Mouse (Mus musculus) heart, embryonic 15.5 days (tissue): ENCODE measurements around the gene Fads2. TPM values are rescaled to one million over a fixed set of nuclear protein-coding genes. Genes with fewer than 3 reads are reported as not detected.
"Not testable (repeated sequence)": the region's sequence is repeated elsewhere in the genome, so short reads cannot be mapped to it uniquely, and the experiment has no call there.

Experiments
- ATAC-seq: fragments of 200-750 bp; cut with Nextera tagmentation; replicated peaks from 2 replicates; pipeline ENCODE4 v1.8.0; 2017; ENCODE audit warnings: low read depth, moderate TSS enrichment; ENCODE audit not compliant: insufficient number of reproducible peaks, insufficient read depth, low FRiP score
- H3K27ac ChIP-seq: fragments of 300-500 bp; sonication (generic); 2 replicates; pipeline ENCODE4 v1.5.1; 2015; ENCODE audit warnings: mild to moderate bottlenecking, inconsistent platforms
- H3K27me3 ChIP-seq: fragments of 300-500 bp; sonication (generic); 2 replicates; pipeline ENCODE4 v1.6.1; 2015; ENCODE audit warnings: inconsistent platforms
- H3K36me3 ChIP-seq: fragments of 300-500 bp; sonication (generic); 2 replicates; pipeline ENCODE4 v1.6.1; 2015; ENCODE audit warnings: mild to moderate bottlenecking, inconsistent platforms
- H3K4me1 ChIP-seq: fragments of 300-500 bp; sonication (generic); replicated peaks from 2 replicates; pipeline ENCODE4 v1.6.1; 2015; ENCODE audit warnings: inconsistent platforms
- H3K4me2 ChIP-seq: fragments of 300-500 bp; sonication (generic); 2 replicates; pipeline ENCODE4 v1.6.1; 2015; ENCODE audit warnings: inconsistent platforms, mild to moderate bottlenecking, moderate library complexity
- H3K4me3 ChIP-seq: fragments of 300-500 bp; sonication (generic); 2 replicates; pipeline ENCODE4 v1.5.1; 2015; ENCODE audit warnings: mild to moderate bottlenecking, inconsistent platforms
- H3K9ac ChIP-seq: fragments of 300-500 bp; sonication (generic); 2 replicates; pipeline ENCODE4 v1.6.1; 2015; ENCODE audit warnings: mild to moderate bottlenecking, inconsistent platforms
- H3K9me3 ChIP-seq: fragments of 300-500 bp; sonication (generic); replicated peaks from 2 replicates; pipeline ENCODE4 v1.6.1; 2016; ENCODE audit warnings: inconsistent platforms
- WGBS: fragments of 180-500 bp; shearing (Covaris S2); methylation state at CpG from one replicate; pipeline ENCODE4 v1.1.7; 2015; ENCODE audit warnings: mixed read lengths; 5-methylcytosine and 5-hydroxymethylcytosine counted together
- polyA plus RNA-seq: library from polyadenylated mRNA; unstranded; fragments of >200 nt; fragmentation: Nextera tagmentation; extraction: Ambion mirVana; gene quantifications from 2 replicates; pipeline ENCODE4 v1.2.1, GENCODE M21; 2015

Fads2 gene
- polyA plus RNA-seq, result 29.3 and 48.4 TPM in 2 replicates

DNA sequence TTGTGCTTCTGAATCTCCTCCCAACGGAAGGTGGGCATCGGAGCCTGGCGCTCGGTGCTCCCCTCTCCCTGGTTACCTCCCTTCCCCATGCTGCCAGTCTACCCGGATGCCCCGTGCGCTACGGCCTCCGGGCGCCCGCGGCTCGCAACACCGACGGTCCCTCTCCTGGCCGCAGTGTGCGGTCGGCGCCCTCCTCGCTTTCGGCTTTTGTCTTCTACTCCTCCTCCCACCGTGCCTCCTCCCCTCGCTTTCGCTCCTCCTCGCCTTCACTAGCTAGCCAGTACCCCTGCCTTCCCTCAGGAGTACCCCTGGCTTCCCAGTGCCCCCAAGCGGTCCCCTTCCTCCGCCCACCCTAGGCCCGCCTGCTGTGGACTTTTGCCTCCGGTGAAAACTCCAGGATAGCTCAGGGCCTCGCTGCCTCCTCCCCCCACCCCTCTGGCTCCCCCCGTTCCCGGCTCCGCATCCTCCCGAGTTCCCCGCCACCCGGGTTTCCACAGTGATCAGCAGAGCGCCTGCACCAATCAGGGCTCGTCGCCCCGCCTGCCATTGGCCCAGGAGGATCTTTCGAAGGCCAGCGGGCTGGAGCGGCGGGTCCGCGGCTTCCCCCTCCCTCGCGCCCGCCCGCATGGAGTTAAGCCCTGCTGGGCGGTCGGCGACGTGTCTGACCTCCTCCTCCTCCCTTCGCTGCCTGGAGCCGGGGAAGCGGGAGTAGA, at the start of gene Fads2:
TSS of gene Fads2 (minus strand) at position 406 of the 713 bp plus-strand sequence.
- Histone ChIP-seq H3K27me3 (no peaks in the 10 kb centered on the region), H3K4me3 (peak within 1 kb of the TSS; percentile 67), H3K27ac (peak within 1 kb of the TSS; percentile 83), H3K9ac (peak within 1 kb of the TSS; percentile 62), H3K36me3 (no peaks in the 10 kb centered on the region), H3K4me2 (peak within 1 kb of the TSS; percentile 84), H3K9me3 (no peaks in the 10 kb centered on the region), H3K4me1 (peaks cover 23% of the 10 kb centered on the region)
- ATAC-seq, result peak; percentile 91
- WGBS, result under 1% methylated on average over 54 of the region's 57 CpGs

DNA sequence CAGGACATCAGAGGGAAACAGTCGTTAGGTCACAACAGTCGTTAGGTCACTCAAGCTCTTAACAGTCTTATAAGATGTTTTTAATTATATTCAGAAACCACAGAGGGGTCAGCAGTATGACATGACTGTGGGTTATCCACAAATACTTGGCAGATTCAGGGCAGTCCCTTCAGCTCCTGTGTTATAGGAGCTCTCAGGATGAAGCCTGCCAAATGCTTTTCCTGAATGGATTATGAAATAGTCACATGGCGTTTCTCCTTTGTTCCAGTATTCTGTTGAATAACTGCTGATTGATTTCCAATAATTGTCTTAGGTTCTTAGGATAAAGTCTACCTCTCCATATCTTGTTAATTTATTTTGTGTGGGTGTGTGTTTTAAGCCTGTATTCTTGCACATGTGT, 47.6 kb upstream of the Fads2 start:
- no peak overlapping the region for H3K27ac ChIP-seq
- WGBS, result 52% methylated on average over 3 of the region's 3 CpGs
- H3K4me2 ChIP-seq, result no peak overlapping the region
- H3K9ac ChIP-seq, result no peak overlapping the region
- no peaks in the 10 kb centered on the region for H3K36me3 ChIP-seq
- peaks cover 5% of the 10 kb centered on the region; the same call in 1 of the 2 replicates for H3K4me1 ChIP-seq
- no peak overlapping the region for H3K4me3 ChIP-seq
- H3K27me3 ChIP-seq, result no peaks in the 10 kb centered on the region
- no peaks in the 10 kb centered on the region for H3K9me3 ChIP-seq
- no peak for ATAC-seq

DNA sequence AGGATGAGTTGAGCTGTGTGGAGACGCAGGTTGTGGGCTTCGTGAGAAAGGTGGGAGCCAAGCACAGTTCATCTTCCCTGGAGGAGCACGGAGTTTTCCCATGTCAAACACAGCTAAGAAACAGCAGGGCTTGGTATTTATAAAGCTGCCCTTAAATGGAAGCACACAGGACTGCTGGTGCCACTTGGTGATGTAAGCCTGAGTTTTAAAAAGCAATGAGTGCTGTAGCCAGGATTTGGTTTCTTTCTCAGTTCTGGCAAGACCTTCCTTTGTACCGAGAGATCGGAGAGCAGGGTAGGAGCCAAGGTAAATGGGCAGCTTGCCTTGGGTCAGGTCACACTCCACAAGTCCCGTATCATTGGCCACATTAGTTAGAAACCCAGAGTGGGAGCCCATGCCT, 47.0 kb upstream of the Fads2 start:
- Histone ChIP-seq H3K9ac (no peak overlapping the region), H3K4me1 (peaks cover 5% of the 10 kb centered on the region; the same call in 1 of the 2 replicates), H3K27me3 (no peaks in the 10 kb centered on the region), H3K36me3 (no peaks in the 10 kb centered on the region), H3K27ac (no peak overlapping the region), H3K9me3 (no peaks in the 10 kb centered on the region), H3K4me3 (no peak overlapping the region), H3K4me2 (no peak overlapping the region)
- no peak for ATAC-seq
- 59% methylated on average over 6 of the region's 6 CpGs for WGBS

DNA sequence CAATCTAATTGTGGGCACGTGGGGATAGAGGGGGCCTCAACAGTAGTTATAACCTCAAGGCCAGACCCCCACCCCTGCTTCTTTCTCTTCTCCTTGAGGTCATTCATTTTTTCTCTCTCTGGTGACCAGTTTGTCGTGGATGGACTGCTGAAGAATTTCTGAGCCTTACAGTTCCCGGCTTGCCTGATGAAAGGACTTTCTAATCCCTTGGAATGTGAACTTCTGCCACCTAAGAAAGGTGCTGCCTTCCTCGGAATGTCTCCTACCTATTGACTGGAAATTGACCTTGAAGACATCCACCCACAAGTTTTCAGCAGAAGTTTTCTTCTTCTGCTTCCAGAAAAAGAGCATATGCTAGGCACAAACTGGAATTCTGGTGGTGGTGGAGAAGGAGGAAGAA, 42.9 kb upstream of the Fads2 start:
- Histone ChIP-seq H3K4me1 (peaks cover 5% of the 10 kb centered on the region; the same call in 1 of the 2 replicates), H3K9me3 (no peaks in the 10 kb centered on the region), H3K4me2 (no peak overlapping the region), H3K4me3 (no peak overlapping the region), H3K36me3 (no peaks in the 10 kb centered on the region), H3K9ac (no peak overlapping the region), H3K27me3 (no peaks in the 10 kb centered on the region), H3K27ac (no peak overlapping the region)
- WGBS, result 51% methylated on average over 4 of the region's 4 CpGs
- no peak for ATAC-seq

DNA sequence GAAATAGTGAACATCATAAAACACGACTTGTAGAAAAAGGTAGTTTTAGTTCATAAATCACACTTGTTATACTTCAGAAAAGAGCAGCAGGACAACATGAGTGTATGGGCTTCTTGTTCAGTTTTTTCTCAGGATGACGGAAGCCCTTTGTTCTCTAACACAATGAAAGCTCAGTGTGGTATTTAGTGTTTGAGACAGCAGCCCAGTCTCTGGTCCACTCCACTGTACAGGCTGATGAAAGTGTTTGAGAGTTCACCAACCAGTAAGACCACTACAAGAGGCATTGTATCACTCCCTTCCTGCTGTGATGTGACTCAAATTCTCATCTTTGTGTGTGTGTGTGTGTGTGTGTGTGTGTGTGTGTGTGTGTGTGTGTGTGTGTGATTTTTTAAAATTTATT, 42.1 kb upstream of the Fads2 start:
- H3K27ac ChIP-seq, result no peak overlapping the region
- no peak for ATAC-seq
- no peaks in the 10 kb centered on the region for H3K36me3 ChIP-seq
- H3K9ac ChIP-seq, result no peak overlapping the region
- H3K4me1 ChIP-seq, result peaks cover under 1% of the 10 kb centered on the region; the same call in 1 of the 2 replicates
- 66% methylated on average over 2 of the region's 2 CpGs for WGBS
- no peak overlapping the region for H3K4me3 ChIP-seq
- no peaks in the 10 kb centered on the region for H3K27me3 ChIP-seq
- H3K4me2 ChIP-seq, result no peak overlapping the region
- no peaks in the 10 kb centered on the region for H3K9me3 ChIP-seq

DNA sequence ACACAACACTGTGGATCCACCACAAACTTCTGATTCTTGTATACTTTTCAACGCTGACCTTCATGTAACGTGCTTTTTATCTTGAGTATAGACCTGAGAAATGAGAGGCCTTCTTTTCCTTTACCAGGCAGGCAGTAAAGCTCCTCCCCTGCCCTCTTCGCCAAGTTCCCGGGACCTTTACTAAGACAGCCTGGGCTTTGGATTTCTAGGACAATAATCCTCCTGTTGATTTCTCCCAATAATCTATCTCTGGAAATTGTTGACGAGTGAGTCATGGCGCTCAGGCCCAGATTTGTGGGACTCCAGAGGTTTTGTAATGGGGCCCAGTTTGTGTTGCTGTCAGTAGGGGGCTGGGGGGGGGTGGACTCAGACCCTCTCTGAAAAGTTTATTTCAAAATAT, 38.2 kb upstream of the Fads2 start:
- Histone ChIP-seq H3K27ac (no peak overlapping the region), H3K9ac (no peak overlapping the region), H3K36me3 (no peaks in the 10 kb centered on the region), H3K4me1 (peaks cover 4% of the 10 kb centered on the region), H3K27me3 (no peaks in the 10 kb centered on the region), H3K4me2 (no peak overlapping the region), H3K4me3 (no peak overlapping the region), H3K9me3 (no peaks in the 10 kb centered on the region)
- no peak for ATAC-seq
- 65% methylated on average over 6 of the region's 6 CpGs for WGBS

DNA sequence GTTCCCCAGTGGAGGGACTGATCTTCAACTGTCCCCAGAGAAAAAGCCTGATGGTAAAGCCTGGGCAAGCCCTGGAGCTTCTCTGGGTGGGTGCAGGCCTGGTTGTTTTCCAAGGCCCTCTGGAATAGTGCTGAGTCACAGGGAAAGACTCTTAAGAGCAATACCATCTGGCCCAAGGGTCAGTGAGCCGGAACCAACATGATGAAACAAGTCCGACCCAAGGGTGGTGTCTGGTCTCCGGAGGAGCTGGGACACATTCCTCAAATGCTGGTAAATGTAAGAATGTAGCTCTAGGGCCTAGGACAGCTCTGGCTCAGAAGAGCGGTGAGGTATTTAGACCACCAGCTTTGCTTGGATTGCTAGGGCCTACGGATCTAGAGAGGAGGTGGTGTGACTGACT, 35.9 kb upstream of the Fads2 start:
- no peak for ATAC-seq
- WGBS, result 74% methylated on average over 5 of the region's 5 CpGs
- Histone ChIP-seq H3K27ac (no peak overlapping the region), H3K4me1 (peaks cover 10% of the 10 kb centered on the region), H3K4me2 (no peak overlapping the region), H3K9me3 (no peaks in the 10 kb centered on the region), H3K27me3 (no peaks in the 10 kb centered on the region), H3K36me3 (no peaks in the 10 kb centered on the region), H3K4me3 (no peak overlapping the region), H3K9ac (no peak overlapping the region)

DNA sequence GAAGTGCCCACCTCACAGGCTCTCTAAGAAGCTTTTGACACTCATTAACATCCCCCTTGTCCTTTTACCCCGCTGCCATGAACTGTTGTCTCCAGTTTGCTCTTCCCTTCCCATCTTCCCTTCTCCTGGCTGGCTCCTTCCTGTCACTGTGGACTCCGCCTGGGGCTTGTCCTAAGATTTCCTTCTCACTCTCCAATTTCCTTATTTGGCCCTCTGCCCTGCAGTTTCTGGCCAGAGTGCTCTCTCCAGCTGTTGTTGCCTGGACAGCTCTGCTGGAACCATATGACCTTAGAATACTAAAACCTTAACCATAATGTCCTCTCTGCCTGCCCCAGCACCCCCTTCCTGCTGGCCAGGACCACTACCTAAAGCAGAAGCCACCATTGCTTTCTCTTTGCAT, 33.1 kb upstream of the Fads2 start:
- Histone ChIP-seq H3K36me3 (no peaks in the 10 kb centered on the region), H3K27me3 (no peaks in the 10 kb centered on the region), H3K9me3 (no peaks in the 10 kb centered on the region), H3K9ac (no peak overlapping the region), H3K4me2 (no peak overlapping the region), H3K27ac (peak overlapping the region; percentile 57), H3K4me1 (peaks cover 10% of the 10 kb centered on the region), H3K4me3 (no peak overlapping the region)
- 11% methylated on average over 2 of the region's 2 CpGs for WGBS
- ATAC-seq, result 0 out of 2 replicates have a peak, but pooled peaks have one; percentile 47

DNA sequence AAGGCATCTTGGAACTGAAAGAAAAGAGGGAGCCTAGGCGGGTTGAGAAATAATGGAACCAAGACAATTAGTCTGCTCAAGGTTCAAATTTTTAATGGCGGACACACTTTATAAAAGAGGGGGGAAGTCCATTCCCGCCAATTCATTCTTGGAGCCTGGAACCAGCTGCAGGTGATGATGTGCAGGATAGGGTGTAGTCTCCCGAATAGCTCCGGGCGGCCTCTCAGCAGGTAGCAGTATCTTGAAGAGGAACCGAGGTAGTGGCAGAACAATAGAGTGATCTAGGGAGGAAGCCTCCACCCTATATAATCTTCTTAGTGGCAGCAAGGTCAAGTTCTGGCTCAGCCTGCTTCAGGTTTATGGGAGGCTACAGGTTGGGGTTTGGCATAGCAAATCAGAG, 28.0 kb upstream of the Fads2 start:
- H3K27ac ChIP-seq, H3K4me2 ChIP-seq, H3K9me3 ChIP-seq, ATAC-seq, H3K36me3 ChIP-seq, H3K27me3 ChIP-seq, H3K4me1 ChIP-seq, H3K9ac ChIP-seq, H3K4me3 ChIP-seq: not testable (repeated sequence)
- 72% methylated on average over 7 of the region's 7 CpGs for WGBS

DNA sequence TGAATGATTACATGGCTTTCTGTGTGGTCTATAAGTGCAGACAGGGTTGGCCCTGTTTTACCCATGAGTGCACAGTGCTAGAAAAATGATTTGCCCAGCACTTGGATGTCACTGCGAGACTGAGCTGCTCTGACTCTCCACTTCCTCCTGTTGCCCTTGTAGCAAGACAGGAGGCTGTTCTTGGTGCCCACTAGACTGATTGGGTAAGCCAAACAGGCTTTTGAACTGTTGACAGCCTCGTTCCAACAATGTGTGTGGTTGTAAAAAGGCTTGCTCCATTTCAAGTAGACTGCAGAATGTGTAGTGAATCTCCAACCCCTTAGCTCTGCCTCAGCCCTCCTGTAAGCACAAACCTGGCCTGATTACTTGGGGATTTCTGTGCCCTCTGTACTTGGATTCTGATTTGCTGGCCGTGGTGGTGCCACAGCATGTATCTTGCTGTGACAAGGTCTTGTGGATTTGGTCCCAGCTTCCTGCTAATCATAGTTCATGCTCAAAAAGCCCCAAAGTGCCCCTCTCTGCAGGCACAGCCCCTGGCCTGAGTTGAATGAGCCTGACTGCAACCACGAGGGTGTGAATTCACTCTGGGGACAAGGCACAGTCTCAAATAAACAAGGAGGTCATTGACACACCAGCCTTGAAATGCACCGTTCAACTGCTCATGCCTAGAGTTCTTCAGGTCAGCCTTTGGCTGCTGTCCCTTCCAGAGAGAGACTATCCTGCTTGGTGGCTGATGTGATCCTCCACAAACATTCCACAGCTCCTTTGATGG, 25.1 kb upstream of the Fads2 start:
- no peak for ATAC-seq
- 43% methylated on average over 5 of the region's 5 CpGs for WGBS
- no peak overlapping the region for H3K4me2 ChIP-seq

DNA sequence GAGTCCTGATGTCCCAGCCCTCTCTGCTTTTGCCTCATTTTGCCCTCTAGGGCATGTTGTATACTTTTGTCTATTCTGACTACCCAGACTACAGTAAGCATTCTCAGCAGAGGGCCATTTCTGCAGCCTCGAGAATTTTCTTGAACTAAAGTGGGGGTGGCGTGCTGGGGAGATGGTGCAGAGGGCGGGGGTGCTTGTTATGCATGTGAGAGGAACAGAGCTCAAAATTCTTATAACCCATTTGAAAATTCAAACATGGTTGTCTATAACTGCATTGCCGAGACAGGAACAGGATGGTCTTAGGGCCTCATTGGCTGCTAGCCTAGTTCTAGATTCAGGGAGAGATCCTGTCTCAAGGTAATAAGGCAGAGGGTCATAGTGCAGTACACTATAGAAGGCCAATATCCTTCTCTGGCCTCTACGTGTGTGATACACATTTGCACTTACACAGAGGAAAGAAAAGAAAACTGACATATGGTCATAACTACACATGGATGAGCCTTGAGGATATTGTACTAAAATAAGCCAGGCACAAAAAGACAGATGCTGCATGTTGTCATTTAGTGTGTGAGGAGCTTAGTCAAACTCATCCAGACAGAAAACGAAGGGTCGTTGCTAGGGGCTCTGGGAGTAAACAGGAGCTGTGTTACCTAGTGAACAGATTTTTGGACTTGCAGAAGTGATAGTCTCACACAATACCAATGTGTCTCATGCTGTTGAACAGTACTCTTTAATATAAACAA, 22.5 kb upstream of the Fads2 start:
- ATAC-seq, result no peak
- Histone ChIP-seq H3K27ac (no peak overlapping the region), H3K27me3 (no peaks in the 10 kb centered on the region), H3K9me3 (no peaks in the 10 kb centered on the region), H3K9ac (no peak overlapping the region), H3K36me3 (no peaks in the 10 kb centered on the region), H3K4me2 (no peak overlapping the region), H3K4me3 (no peak overlapping the region), H3K4me1 (no peaks in the 10 kb centered on the region)
- WGBS, result 76% methylated on average over 7 of the region's 7 CpGs

More for the DNA sequence above, 25.1 kb upstream of the Fads2 start:
- H3K27me3 ChIP-seq, result no peaks in the 10 kb centered on the region
- H3K36me3 ChIP-seq, result no peaks in the 10 kb centered on the region
- H3K9ac ChIP-seq, result no peak overlapping the region
- H3K9me3 ChIP-seq, result no peaks in the 10 kb centered on the region
- no peak overlapping the region for H3K4me3 ChIP-seq
- H3K4me1 ChIP-seq, result no peaks in the 10 kb centered on the region
- no peak overlapping the region for H3K27ac ChIP-seq
